Comparison of ENCODE assay signal across 13 mouse cellular contexts in the genomic region with DNA sequence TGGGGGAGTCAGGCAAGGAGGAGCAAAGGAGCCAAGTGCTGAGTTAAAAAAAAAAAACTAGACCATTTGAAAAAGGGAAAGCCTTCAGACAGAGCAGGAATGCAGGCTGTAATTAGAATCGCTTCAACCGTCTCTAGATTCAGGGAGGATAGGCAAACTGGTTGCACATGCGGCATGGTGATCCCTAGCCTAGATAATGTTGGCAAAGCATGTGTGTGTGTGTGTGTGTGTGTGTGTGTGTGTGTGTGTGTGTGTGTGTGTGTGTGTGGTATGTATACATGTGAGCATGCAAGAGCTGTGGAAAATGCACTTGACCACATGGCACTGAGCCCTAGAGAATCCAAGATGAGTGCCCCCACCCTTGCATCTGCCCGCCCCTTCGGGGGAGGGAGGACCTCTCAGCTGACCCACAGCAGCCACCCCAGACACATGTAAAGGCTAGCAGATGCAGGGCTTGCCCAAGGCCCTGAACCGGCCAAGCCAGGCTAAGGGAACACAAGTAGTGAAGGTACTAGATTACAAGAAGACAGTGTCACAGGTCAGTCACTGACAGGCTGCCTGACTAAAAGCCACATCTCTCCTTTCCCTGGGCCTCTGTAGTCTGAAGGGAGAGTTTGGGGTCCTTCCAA.
A peak's percentile ranks its signal among the peaks of the same experiment; 100 is the strongest.
DNase-seq lines count a peak whose midpoint lies in the region; ATAC-seq and TF ChIP-seq lines count a peak whose summit lies in the region.
"Had no signal": no experiment of that assay in that cellular context is flagged by ENCODE, and none has a peak within 500 bp of the region (broad histone marks: within the 10 kb centered on the region; RNA-seq: fewer than 3 reads in every experiment).

No protein-coding gene starts in this region.

- 63% methylated on average over 6 of the region's 6 CpGs for WGBS in kidney, embryonic 16.5 days
- WGBS in limb, embryonic 14.5 days, result 48% methylated on average over 4 of the region's 6 CpGs

- no peaks in the 10 kb centered on the region for H3K36me3 ChIP-seq in kidney, embryonic 16.5 days (ENCODE audit: insufficient read depth, low read length)
- H3K36me3 ChIP-seq in limb, embryonic 14.5 days (ENCODE audit: control insufficient read depth, insufficient read depth, low read length), result no peaks in the 10 kb centered on the region
- H3K36me3 ChIP-seq: G1E; liver, embryonic 15.5 days had no signal

- peak overlapping the region; percentile 48; the same call in 1 of the 2 replicates for H3K27ac ChIP-seq in gastrocnemius, adult 2 months
- H3K27ac ChIP-seq in kidney, embryonic 16.5 days (ENCODE audit: low read length), result 0 out of 2 replicates have a peak overlapping the region, but pooled peaks have one; percentile 50
- H3K27ac ChIP-seq in limb, embryonic 14.5 days (replicated peaks; ENCODE audit: low read depth, low read length), result no peak overlapping the region
- H3K27ac ChIP-seq: liver, embryonic 15.5 days had no signal

- no peak overlapping the region for H3K4me2 ChIP-seq in kidney, embryonic 16.5 days (replicated peaks; ENCODE audit: low read depth, low read length)
- no peak overlapping the region for H3K4me2 ChIP-seq in limb, embryonic 14.5 days (replicated peaks; ENCODE audit: low read depth, low read length, severe bottlenecking)
- H3K4me2 ChIP-seq: heart, embryonic 11.5 days; liver, embryonic 15.5 days had no signal

- TF ChIP-seq POLR2A in limb, embryonic 14.5 days (IDR thresholded peaks at IDR 0.05; ENCODE audit: borderline replicate concordance, extremely low read depth, insufficient read depth, insufficient read length), result no peak

- intact Hi-C loops in gastrocnemius, adult 2 months (cut with DNase I), result loop anchor here (2.0 kb wide), 1 partner anchor 119 kb away; no protein-coding TSS in a partner anchor
- intact Hi-C loops in gastrocnemius, postnatal 36 days (cut with DNase I), result loop anchor here (5.0 kb wide), 1 partner anchor 119 kb away; no protein-coding TSS in a partner anchor

- no peak for TF ChIP-seq CTCF in gastrocnemius, adult 2 months (IDR thresholded peaks at IDR 0.05)

- DNase-seq in gastrocnemius, adult 2 months, result peak; percentile 39
- DNase-seq in gastrocnemius, postnatal 36 days, result no peak
- no peak for DNase-seq in kidney, adult 18-20 months
- DNase-seq in retina, postnatal 1 day, result peak; percentile 28
- DNase-seq in retina, embryonic 14.5 days (ENCODE audit: low spot score), result no peak
- no peak for DNase-seq in limb, embryonic 14.5 days (ENCODE audit: low spot score)
- DNase-seq: layer of hippocampus, adult 9-11 months had no signal

- H3K4me3 ChIP-seq in gastrocnemius, adult 2 months, result no peak overlapping the region
- no peak overlapping the region for H3K4me3 ChIP-seq in kidney, embryonic 16.5 days (ENCODE audit: low read length)
- no peak overlapping the region for H3K4me3 ChIP-seq in limb, embryonic 14.5 days (replicated peaks; ENCODE audit: low read length)
- H3K4me3 ChIP-seq: liver, embryonic 15.5 days had no signal

- peak; percentile 77 for ATAC-seq in kidney, embryonic 16.5 days (ENCODE audit: low FRiP score, low TSS enrichment)
- 0 out of 2 replicates have a peak, but pooled peaks have one; percentile 34 for ATAC-seq in limb, embryonic 14.5 days (ENCODE audit: low FRiP score, low read depth)
- no peak for ATAC-seq in activated CD4-positive, CD25-positive, alpha-beta regulatory T cell, adult 4 months
- ATAC-seq: hindbrain, embryonic 16.5 days had no signal

- peaks cover 32% of the 10 kb centered on the region; the same call in 1 of the 2 replicates for H3K27me3 ChIP-seq in kidney, embryonic 16.5 days (ENCODE audit: insufficient read depth, low read length)
- no peaks in the 10 kb centered on the region for H3K27me3 ChIP-seq in limb, embryonic 14.5 days (ENCODE audit: control insufficient read depth, insufficient read depth, low read length)

- no peaks in the 10 kb centered on the region for H3K4me1 ChIP-seq in kidney, embryonic 16.5 days (ENCODE audit: insufficient read depth, low read length)
- peaks cover 5% of the 10 kb centered on the region; the same call in 1 of the 2 replicates for H3K4me1 ChIP-seq in limb, embryonic 14.5 days (ENCODE audit: control insufficient read depth, insufficient read depth, low read length)
- H3K4me1 ChIP-seq: liver, embryonic 15.5 days had no signal

- H3K9me3 ChIP-seq in kidney, embryonic 16.5 days (ENCODE audit: low read length), result no peaks in the 10 kb centered on the region
- no peaks in the 10 kb centered on the region for H3K9me3 ChIP-seq in limb, embryonic 14.5 days (ENCODE audit: control insufficient read depth, low read length)
- H3K9me3 ChIP-seq: G1E; liver, embryonic 15.5 days had no signal

- H3K9ac ChIP-seq in kidney, embryonic 16.5 days (replicated peaks; ENCODE audit: low read length), result no peak overlapping the region
- H3K9ac ChIP-seq in limb, embryonic 14.5 days (ENCODE audit: low read depth, low read length, severe bottlenecking), result no peak overlapping the region
- H3K9ac ChIP-seq: liver, embryonic 15.5 days had no signal

Comparison
In these comparisons a context has a peak if more than half of its experiments do, and no peak if none do; other contexts are left out.
1. DNase-seq: peak in gastrocnemius, adult 2 months (single experiment) and retina, postnatal 1 day (single experiment); none in gastrocnemius, postnatal 36 days (0 of 2), kidney, adult 18-20 months (single experiment), retina, embryonic 14.5 days (single experiment) and limb, embryonic 14.5 days (single experiment).